Mouse (Mus musculus) embryonic stem cell, embryonic (primary cell): ENCODE measurements at regions not wholly inside any gene's neighbourhood (a gene's known extent, or its start where the extent isn't known, plus 50 kb on each side); places are given as distances from the start of the nearest gene placed in this dataset.

ENCODE experiments used
- CTCF ChIA-PET, 4 experiments: fragments of 300-600 bp in 2 of 4; fragments of 350-600 bp in 2 of 4; sonication (Branson Sonifier 250); formaldehyde crosslinking; loops; one replicate each; lab custom pipeline; 2022; ENCODE audit warnings: inconsistent platforms in 2 of 4; lab: Charles Lee
- POLR2A ChIA-PET, 4 experiments: fragments of 300-600 bp in 2 of 4; fragments of 350-600 bp in 2 of 4; sonication (Branson Sonifier 250); formaldehyde crosslinking; loops; one replicate each; lab custom pipeline; 2022; ENCODE audit warnings: antibody characterized with exemption in 4 of 4, inconsistent platforms in 1 of 4; lab: Charles Lee

- POLR2A ChIA-PET, result no interaction called here
- CTCF ChIA-PET, result no interaction called here
Measured at GRCm38 (mm10) chr2:128493871-128494270, 97.1 kb upstream of the Spdye4c start.

GRCm38 (mm10) chr2:128497891-128498290, 93.1 kb upstream of the Spdye4c start:
- ChIA-PET CTCF (no interaction called here), POLR2A (interaction anchor here in 1 of 4 experiments (0.9 kb wide), 1 partner anchor 706 kb away, joined by 3 read pairs; no protein-coding TSS in a partner anchor)

- ChIA-PET CTCF (interaction anchor here in 1 of 4 experiments (2.2 kb wide), 1 partner anchor 75 kb away, joined by 5 read pairs; no protein-coding TSS in a partner anchor), POLR2A (no interaction called here)
Measured at GRCm38 (mm10) chr2:128498611-128499010, 92.4 kb upstream of the Spdye4c start.

GRCm38 (mm10) chr2:128499575-128500184, 91.3 kb upstream of the Spdye4c start:
- ChIA-PET CTCF (interaction anchor here in 2 of 4 experiments (0.6 to 2.2 kb wide), 2 partner anchors 17 to 74 kb away, joined by 5 read pairs; no protein-coding TSS in a partner anchor), POLR2A (no interaction called here)

GRCm38 (mm10) chr2:128502676-128503075, 88.3 kb upstream of the Spdye4c start:
- POLR2A ChIA-PET, result no interaction called here
- CTCF ChIA-PET, result interaction anchor here in 2 of 4 experiments (0.5 to 1.5 kb wide), 3 partner anchors 65 to 395 kb away, joined by 3 to 4 read pairs (median 4); no protein-coding TSS in a partner anchor

- ChIA-PET CTCF (interaction anchor here in 2 of 4 experiments (0.6 to 1.5 kb wide), 2 partner anchors 64 to 396 kb away, joined by 3 to 4 read pairs; no protein-coding TSS in a partner anchor), POLR2A (no interaction called here)
Measured at GRCm38 (mm10) chr2:128503136-128503935, 87.7 kb upstream of the Spdye4c start.

- ChIA-PET CTCF (interaction anchor here in 1 of 4 experiments (0.6 to 0.7 kb wide), 2 partner anchors 16 to 58 kb away, joined by 3 to 7 read pairs; no protein-coding TSS in a partner anchor), POLR2A (no interaction called here)
Measured at GRCm38 (mm10) chr2:128507591-128508243, 83.3 kb upstream of the Spdye4c start.

GRCm38 (mm10) chr2:128508244-128508605, 82.8 kb upstream of the Spdye4c start:
- CTCF ChIA-PET, result no interaction called here
- POLR2A ChIA-PET, result no interaction called here

GRCm38 (mm10) chr2:128511291-128511690, 79.7 kb upstream of the Spdye4c start:
- POLR2A ChIA-PET, result no interaction called here
- CTCF ChIA-PET, result no interaction called here

- POLR2A ChIA-PET, result no interaction called here
Measured at GRCm38 (mm10) chr2:128512852-128513251, 78.2 kb upstream of the Spdye4c start.

GRCm38 (mm10) chr2:128514463-128515290, 76.3 kb upstream of the Spdye4c start:
- CTCF ChIA-PET, result interaction anchor here in 3 of 4 experiments (0.6 to 0.8 kb wide), 5 partner anchors 30 to 1234 kb away, joined by 3 to 15 read pairs (median 12); no protein-coding TSS in a partner anchor

More at GRCm38 (mm10) chr2:128512852-128513251, 78.2 kb upstream of the Spdye4c start:
- CTCF ChIA-PET, result no interaction called here

GRCm38 (mm10) chr2:128515701-128516100, 75.3 kb upstream of the Spdye4c start:
- CTCF ChIA-PET, result no interaction called here
- POLR2A ChIA-PET, result interaction anchor here in 1 of 4 experiments (0.6 kb wide), 1 partner anchor 38 kb away, joined by 3 read pairs; no protein-coding TSS in a partner anchor

More at GRCm38 (mm10) chr2:128514463-128515290, 76.3 kb upstream of the Spdye4c start:
- POLR2A ChIA-PET, result interaction anchor here in 1 of 4 experiments (0.6 kb wide), 2 partner anchors 387 to 723 kb away, joined by 3 to 4 read pairs; partner anchors contain the start of gene Mtln

- POLR2A ChIA-PET, result no interaction called here
- CTCF ChIA-PET, result interaction anchor here in 1 of 4 experiments (0.6 kb wide), 1 partner anchor 17 kb away, joined by 5 read pairs; no protein-coding TSS in a partner anchor
Measured at GRCm38 (mm10) chr2:128516694-128517093, 74.3 kb upstream of the Spdye4c start.

GRCm38 (mm10) chr2:128518142-128518541, 72.9 kb upstream of the Spdye4c start:
- POLR2A ChIA-PET, result no interaction called here
- CTCF ChIA-PET, result no interaction called here

GRCm38 (mm10) chr2:128521701-128522443, 69.1 kb upstream of the Spdye4c start:
- ChIA-PET POLR2A (no interaction called here), CTCF (interaction anchor here in 2 of 4 experiments (0.7 to 2.0 kb wide), 2 partner anchors 110 to 599 kb away, joined by 5 read pairs; no protein-coding TSS in a partner anchor)

GRCm38 (mm10) chr2:128523425-128524108, 67.4 kb upstream of the Spdye4c start:
- POLR2A ChIA-PET, result no interaction called here
- CTCF ChIA-PET, result interaction anchor here in 2 of 4 experiments (0.6 to 1.2 kb wide), 2 partner anchors 21 to 37 kb away, joined by 3 read pairs; no protein-coding TSS in a partner anchor

GRCm38 (mm10) chr2:128526100-128526499, 64.9 kb upstream of the Spdye4c start:
- ChIA-PET CTCF (no interaction called here), POLR2A (no interaction called here)
